Mouse (Mus musculus) gastrocnemius, postnatal 10 days (tissue): ENCODE results near the gene Pax5. TPM values are rescaled to one million over a fixed set of nuclear protein-coding genes. Genes with fewer than 3 reads are reported as not detected.

Source experiments
- DNase-seq: peaks from one replicate; pipeline ENCODE4 v3.0.0; 2021; ENCODE audit warnings: mixed read lengths
- total RNA-seq, 2 experiments: library from RNA; stranded (reverse); gene quantifications; 2 replicates each; pipeline ENCODE4 v1.2.3; 2021

Gene Pax5
- total RNA-seq, 2 experiments from 2014 or later, result 0.05 to 1.5 TPM

DNA sequence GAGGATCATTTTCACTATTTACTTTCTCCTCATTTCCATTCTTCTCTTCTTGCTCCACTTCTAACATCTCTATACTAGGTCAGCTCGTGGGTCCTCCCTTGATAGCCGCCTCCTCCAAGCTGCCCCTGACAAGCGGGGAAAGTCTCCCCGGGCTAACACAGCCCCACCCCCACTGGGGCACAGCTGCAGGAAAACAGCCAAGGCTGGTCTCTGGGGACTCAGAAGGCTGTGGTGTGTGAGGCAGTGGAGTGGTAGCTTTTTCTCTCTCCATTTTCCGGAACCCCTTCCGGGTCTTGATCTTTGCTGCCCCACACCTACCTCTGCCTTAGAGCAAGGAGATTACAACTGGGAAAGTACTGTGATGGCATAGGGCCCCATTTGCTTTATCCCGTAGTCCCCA, 4.3 kb downstream of the Pax5 start:
- DNase-seq, result no peak

DNA sequence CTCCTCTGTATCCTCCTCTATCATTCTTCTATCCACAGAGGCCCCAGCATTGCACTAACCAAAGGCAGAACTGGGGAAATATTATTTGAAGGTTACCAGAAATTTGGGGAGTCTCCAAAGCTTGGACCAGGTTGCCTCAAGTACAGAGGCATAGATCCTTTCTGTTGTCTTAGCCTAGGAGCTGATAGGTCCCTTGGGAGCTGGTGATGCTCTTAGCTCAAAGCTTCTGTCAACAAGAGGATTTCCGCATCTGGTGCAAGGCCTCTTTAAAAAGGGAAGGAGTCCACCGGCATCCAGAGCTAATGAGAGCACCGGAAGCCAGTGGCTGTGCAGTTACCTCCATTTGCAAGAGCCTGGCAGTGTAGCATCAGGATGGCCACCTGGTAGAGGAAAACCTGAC, 5.1 kb downstream of the Pax5 start:
- no peak for DNase-seq

DNA sequence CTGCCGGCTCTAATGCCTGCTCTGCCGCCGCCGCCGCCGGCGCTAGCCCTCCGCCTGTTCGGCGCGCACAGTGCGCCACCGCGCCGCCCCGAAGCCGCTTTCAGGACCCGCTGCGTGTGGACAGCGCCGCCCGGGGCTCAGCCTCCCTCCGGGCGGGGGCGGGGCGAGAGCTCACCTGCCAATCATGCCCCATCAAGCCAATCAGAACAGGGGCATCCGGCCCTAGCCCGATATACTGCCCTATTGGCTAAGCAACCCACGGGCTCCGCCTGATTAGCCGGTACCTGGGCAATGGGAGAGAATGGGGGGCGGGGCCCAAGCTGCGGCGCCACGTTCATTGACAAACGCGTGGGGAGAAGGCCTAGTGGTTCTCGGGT, 5.9 kb downstream of the Pax5 start:
- DNase-seq, result peak; percentile 89

DNA sequence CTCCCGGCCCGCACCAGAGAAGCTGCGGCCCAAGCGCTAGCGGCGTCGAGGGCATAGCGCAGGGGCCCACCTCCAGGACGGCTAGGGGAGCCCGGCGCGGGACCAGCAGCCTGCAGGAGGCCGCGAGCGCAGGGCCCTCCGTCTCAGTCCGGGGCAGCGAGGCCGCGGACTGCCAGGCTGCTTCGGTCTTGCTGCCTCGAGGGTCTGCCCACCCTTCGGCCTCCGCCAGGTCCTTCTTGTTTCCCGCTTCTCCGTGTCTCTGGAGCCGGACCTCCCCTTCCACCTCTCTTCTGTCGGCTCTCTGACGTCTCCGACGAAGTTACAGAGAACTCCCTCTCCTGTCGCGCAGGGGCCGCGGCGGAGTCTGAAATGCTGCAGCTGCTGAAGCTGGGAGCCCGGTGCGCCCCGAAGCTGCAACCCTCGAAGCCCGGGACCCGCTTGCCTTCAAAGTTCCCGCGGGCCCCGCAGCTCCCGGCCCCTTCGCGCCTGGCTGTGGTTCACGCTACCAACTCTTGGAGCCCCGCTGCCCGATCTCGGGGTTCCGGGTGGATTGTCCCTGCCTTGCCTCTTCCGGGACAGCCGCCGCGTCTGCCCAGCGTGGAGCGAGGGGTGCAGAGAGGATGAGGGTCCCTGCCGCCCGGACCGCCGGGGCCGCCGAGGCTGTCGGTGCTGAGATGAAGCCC, 6.5 kb downstream of the Pax5 start:
- DNase-seq, result peak; percentile 13

DNA sequence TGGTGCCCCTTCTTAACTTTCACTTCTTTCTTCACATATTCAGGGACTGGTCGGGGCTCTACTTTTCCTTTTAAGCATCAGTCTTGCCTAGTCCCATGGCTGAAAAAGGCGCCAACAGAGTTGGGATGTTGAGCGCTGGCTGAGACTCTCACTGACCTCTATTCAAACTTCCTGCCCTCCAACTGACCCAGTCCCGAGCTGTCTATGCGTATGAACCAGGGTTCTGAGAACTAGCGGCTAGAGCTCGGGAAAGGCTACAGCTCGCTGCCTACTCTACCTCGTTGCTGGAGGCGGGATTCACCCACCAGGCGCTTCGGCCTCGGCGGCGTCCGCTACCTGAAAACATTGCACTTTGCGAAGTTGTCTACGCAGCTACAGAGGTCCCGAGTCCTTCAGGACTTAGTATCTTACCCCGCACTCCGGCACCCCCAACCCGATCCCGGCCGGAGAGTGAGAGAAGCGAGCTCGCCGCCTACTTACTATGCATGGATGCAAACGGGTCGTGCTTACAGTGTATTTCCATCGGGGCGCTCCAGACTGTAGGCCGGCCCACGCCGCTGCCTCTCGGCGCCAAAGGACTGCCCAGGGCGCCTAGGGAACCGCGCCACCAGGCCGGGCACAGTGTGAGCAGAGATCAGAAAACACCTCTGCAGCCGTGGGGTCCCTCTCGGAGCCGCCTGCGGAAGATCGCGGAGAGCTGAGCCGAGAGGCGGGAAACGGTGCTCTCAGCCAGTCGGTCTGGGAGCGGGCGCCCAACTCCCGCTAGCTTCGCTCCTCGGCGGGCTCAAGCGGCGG, 7.2 kb downstream of the Pax5 start:
- peak; percentile 7 for DNase-seq

DNA sequence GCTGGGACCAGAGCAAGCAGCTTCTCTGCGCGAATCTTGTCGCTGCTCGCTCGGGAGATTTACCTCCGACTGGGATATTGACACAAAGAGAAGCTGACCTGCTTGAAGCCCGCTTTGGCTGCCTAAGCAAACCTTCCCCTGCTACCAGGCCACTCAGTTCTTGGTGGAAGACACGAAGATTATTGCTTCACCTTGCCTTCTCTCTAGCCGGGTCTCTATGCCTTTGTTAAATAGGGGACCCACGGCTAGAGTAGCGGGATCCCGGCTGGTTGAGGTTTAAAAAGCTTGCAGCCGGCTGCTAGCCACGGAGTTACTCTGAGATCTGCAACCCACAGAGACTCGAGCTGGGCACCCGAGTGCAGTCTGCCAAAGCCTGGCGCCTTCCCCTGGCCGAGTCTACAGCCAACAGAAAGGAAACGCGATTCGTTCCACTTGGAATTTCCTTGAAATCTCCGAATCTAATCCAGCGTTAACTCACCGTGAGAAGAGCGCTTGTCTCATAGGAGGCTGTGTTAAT, 8.2 kb downstream of the Pax5 start:
- no peak for DNase-seq

DNA sequence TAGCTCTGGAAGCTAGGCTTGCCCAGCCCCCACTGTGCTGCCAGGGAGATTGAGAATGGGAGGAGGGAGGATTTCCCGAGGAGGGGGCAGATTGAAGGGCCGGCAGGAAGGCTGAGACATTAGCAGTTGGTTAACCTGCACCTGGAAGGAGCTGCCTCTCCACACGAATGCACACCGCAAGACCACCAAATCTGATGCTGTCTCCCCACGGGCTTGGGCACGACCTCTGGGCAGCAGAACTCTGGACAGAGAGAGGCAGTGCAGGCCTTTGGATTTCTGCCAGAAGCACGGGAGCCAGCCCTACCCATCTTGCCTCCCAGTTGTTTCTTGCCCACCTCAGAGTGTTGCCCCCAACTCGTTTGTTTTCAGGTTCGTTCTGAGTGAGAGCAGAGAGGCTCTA, 8.8 kb downstream of the Pax5 start:
- no peak for DNase-seq

DNA sequence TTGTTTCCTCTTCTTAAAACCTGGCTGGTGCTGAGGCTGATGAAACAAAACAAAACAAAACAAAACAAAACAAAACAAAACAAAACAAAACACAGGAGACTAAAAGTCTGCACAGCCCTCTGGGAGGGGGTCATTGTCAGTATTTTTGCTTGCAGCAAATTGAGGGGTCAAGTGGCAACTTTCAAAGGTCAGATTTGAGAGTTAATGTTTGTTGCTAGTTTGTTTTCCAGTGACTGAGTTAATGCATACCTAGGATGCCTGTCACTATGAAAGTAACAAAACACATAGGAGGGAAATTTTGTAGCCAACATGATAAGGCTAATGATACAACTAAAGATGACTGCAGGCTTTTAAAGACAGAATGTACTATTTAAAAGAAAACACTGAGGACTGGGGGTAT, 13.6 kb downstream of the Pax5 start:
- no peak for DNase-seq

DNA sequence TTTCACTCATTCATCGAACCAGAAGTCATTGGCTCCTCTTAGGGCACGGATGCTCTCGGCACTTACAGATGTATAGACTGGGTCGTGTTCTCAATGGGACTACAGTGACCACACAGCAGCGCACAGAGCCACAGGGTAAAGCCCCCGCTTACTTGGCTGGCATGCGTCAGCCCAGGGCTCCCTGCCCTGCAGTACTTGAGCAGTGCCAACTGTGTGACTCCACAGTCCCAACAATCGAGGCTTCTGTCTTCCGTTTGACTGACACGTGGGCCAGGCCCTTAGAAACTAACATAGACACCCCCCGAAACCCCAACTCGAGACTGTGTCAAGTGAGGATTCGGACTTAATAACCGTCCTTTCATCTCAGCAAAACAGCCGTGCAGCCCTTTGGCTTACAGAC, 15.9 kb downstream of the Pax5 start:
- DNase-seq, result no peak

DNA sequence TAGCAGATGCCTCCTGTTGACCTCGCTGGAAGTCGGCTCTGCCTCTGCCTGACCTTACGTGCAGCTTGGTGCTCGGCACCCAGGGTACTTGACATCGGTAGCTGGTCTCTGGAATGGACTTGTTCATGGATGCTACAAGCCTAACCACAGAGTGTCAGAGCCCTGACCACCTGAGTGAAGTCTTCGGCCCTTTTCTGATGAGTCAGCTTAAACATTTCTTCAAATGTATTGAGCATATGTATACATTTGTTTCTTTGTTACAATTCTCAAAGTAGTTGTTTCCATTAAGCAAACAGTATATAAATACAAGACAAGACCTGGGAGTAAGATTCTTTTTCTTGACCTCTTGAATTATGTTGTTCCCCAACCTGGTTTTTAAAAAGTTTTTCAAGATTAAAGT, 24.7 kb downstream of the Pax5 start:
- DNase-seq, result no peak

DNA sequence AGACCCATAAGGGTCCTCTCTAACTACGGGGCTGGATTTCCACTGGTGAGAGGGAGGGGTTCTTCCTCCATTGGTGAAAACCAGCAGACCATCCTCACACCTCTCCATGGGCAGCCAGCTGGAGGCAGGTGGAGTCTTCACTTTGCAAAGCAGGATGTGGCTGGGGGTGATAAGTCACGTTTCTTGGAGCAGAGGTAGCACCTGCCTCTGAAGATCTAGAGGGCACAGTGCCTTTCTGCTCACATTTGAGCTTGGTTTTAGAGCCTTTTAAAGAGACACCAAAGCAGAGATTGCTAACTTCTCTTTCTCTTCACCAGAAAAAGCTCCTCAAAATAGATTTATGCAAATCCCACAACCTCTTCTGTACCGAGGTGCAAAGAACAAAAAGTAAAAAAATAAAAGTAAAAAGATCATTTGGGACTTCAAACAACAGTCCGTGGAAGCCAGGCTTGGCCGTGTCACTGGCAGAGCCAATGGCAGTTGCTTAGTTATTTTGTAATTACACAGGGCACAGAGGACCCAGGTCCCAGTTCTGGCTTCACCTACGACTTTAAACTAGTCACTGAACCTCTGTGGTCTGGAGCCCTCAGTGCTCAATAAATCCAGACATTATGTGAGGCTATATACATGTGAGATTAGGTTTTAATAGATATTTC, 29.9 kb downstream of the Pax5 start:
- no peak for DNase-seq

DNA sequence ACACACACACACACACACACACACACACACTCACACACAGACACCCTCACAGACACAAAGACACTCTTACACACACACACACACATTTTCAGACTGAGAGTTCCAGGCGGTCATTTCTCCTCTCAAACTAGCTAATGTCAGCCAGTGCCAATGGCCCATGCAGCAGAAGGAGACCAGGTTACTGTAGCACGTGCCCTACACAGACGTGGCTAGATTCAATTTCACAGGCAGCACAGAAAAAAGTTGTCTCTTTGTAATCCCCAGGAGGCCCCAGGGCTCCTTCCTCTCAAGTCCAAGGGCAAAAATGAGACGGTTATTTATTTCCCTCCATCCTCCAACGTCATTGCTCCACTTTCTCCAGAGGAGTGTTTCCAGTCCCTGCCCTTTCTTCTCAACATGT, 31.6 kb downstream of the Pax5 start:
- DNase-seq, result no peak

DNA sequence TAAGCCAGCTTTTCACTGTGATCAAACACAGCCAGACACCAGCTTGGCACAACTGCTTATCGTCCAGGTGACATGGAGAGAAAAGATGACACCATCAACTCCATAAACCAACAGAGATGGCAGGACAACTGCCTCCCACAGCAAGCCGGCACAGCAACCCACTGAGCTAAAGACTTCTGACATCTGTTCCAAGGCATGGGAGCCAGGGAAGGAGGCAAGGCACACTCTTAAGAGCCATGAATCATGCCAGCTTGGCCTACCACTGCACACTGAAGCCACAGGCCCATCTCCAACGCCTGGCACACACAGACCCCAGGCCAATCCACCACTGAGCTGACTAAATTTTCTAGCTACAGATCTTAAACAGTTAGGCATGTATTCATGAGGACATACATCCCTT, 32.3 kb downstream of the Pax5 start:
- no peak for DNase-seq

DNA sequence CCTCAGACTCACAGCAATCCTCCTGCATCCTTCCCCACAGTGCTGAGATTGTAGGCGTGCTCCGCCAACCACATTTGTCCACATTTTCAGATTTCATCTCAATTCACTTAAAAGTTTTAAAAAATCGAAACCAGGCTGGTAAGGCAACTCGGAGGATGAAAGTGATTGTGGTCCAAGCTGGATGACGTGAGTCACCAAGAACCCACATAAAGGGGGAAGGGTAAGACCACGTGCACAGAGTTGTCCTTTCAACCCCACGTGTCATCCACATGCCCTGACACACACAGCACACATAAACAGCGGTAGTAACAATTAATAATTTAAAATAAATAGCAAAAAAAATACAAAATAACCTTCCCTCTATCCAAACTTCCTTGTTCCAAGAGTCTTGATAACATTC, 35.3 kb downstream of the Pax5 start:
- DNase-seq, result no peak

DNA sequence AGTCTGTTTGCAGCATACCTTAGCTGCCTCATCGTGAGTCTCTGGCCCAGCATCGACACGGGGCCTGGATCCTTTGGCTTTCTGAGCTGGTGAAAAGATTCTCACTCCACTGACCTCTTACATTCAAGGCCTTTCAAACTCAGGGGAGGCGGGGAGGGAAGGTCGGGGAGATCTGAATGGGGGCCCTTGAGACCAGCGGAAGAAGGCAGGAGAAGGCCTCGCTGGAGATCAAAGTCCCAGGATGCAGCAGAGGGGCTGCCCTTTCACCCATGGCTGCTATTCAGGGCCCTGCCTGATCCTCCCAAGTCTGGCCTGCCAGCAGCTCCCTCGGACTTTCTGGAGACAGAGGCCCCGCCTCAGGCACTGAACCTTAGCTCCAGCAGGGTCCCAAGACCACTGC, 36.6 kb downstream of the Pax5 start:
- DNase-seq, result no peak

DNA sequence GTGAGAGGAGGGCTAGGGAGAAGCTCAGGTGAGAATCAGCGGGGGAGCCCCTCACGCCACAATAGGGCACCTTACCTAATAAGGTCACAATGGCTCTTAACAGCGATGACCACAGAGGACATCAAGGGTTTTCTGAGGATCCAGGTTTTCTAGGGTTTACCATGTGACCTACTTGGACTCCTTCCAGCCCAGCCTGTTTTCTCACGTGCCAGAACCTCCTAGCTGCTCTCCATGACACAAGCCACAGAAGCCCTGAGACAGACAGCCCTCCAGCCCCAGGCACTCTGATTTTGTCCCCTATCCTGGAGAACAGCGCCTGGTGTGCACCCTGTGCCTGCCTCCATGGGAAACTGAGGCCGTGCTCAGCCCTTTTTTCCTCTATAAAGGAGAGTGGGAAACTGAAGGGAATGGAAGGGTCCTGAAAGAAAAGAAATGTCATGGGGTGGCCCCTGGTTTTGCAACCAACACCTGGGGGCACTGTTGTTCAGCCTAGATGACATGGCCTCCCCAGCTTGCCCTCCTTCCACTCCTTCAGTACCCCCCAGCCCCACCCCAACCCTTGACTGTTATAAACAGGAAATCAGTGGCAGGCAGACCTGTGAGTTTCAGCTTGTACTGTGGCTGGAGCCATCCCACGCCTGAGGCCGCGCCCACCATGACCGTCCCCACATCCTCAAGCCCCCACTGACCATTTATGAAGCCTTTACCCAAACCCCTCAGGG, 37.9 kb downstream of the Pax5 start:
- DNase-seq, result no peak

DNA sequence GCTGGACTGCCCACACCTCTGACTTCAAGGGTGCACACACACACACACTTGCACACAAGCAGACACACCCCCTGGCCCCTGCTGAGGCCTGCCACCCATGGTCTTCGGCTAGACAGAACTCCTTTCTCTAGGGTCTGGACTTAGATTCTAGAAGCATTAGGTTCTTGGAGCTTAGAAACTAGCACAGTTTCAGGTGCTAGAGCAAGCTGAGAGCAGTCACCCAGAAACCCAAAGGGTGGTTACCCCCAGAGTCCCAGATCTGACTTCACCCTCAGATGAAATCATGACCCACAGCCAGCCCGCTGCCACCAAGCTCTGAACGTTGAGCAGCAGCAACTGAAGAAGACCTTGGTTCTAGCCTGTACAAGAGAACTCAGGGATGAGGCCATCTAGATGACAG, 38.8 kb downstream of the Pax5 start:
- no peak for DNase-seq

DNA sequence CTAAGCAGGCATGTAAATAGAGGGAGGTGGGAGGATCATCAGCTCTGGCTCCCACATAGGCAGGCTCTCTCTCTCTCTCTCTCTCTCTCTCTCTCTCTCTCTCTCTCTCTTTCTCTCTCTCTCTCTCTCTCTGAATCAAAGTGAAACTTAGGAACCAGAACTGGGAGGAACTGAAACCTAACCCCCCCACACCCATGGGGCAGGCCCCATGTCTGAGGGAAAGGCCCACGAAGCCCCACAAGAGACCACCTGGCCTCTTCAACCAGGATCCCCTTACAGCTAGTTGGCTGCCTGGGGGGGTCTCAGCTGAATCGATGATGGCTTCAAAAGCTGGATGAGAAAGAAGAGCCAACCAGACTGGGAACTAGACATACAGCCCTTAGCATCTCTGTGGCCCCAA, 39.3 kb downstream of the Pax5 start:
- DNase-seq, result no peak

DNA sequence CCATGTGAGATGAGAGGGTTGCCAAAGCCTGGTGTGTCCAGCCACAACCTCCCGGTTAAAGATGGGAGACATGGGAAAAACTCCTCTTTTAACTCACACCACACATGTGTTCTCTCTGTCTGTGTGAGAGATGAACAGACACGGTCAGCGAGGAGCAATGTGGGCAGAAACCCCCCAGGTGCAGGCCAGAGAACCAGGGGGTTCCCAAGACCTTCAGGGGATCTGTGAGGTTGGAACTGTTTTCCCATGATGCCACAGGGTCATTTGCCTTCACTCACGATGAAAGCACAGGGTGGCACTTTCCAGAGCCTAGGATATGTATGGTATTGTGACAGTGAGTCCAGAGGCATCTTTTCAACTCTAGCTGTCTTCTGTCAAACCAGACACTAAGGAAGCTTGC, 39.9 kb downstream of the Pax5 start:
- no peak for DNase-seq

DNA sequence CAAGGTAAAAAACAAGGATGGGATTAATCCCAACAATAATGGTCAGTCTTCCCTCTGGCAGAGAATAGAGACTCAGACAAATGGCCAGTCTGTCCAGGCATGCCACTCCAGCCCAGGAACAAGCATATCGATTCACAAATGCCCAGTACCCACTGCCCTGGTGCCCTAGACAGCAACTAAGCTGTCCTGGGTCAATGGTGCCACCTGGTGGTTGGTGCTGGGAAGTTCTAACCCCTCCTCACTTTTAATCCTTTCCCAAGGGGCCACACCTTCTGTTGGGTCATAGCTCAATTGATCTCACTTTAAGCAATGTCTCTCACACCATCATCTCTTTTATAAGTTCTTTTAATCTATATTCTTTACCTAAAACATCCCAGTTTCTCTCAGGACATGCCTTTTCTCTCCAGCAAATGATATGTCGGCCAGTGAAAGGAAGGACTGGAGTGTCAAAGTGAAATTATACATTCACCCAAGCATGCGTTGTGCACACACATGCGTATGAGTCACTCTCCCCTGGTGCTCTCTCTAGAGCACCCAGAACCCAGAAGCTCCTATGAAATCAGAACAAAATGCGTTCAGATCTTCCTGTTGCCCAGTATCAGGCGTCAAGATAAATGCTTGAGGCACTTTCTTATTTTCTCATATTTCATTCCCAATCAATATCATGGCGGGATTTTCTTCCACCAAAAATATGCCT, 40.7 kb downstream of the Pax5 start:
- DNase-seq, result peak; percentile 31

DNA sequence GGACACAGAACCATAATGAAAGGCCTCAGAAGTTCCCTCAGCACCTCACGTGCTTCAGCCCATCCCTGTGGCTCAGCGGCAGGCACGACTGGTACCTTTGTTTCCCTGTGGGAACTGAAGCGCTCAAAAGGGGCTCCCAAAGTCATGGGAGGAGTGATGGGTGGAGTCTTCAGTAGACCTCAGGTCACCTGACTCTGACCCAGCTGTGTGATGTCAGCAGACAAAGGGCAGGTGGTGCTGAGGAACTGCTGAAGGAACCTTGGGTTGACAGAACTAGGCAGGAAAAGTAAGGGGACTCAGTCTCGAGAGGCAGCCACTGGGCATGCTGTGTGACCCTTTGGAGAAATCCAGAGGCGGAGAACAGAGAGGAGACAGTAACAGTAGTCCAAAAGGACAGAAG, 41.7 kb downstream of the Pax5 start:
- no peak for DNase-seq

DNA sequence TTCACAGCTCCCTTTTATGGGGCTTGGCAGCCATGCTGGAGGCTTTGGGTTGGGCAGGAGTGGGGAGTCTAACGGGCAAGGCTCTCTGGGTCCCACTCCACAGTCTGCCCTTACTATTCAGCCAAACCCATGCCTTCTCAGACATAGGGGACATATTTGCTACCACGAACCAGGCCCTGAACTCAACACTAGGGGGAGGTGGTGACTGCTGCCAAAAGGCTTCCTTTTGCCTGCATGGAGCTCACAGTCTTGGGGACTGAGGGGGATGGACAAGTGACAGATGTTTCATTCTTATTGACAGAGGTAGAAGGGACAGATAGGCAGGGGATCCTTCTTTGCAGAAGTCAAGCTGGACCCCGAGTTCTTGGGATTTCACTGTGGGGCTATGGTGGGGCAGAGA, 42.1 kb downstream of the Pax5 start:
- DNase-seq, result no peak
